Mouse (Mus musculus): ENCODE measurements at regions not wholly inside any gene's neighbourhood (a gene's known extent, or its start where the extent isn't known, plus 50 kb on each side); places are given as distances from the start of the nearest gene placed in this dataset.

- H3K4me3 ChIP-seq (ENCODE audit: insufficient read depth, low read depth, low read length) = no peak overlapping the region
- TF ChIP-seq POLR2A (IDR thresholded peaks at IDR 0.05; ENCODE audit: low read depth, low read length) (no peak), CTCF (conservative IDR thresholded peaks at IDR 0.05; ENCODE audit: insufficient read depth, insufficient read length, low read depth, low read length) (no peak)
- WGBS = 60% methylated on average over 2 of the region's 2 CpGs
- H3K27ac ChIP-seq (ENCODE audit: insufficient read depth, low read depth, low read length) = no peak overlapping the region
- H3K27me3 ChIP-seq (replicated peaks; ENCODE audit: control insufficient read depth, insufficient read depth, low read length) = no peaks in the 10 kb centered on the region
- 0 out of 2 replicates have a peak, but pooled peaks cover 2% of the 10 kb centered on the region for H3K4me1 ChIP-seq (ENCODE audit: control insufficient read depth, insufficient read depth, low read length)
- no peak for DNase-seq
- H3K36me3 ChIP-seq (ENCODE audit: control insufficient read depth, insufficient read depth, low read length) = no peaks in the 10 kb centered on the region
These were observed 697.1 kb upstream of the Car8 start for GRCm38 (mm10) chr4:8935899-8936298.

GRCm38 (mm10) chr4:8934541-8934940, 695.7 kb upstream of the Car8 start:
- 0 out of 2 replicates have a peak, but pooled peaks cover 2% of the 10 kb centered on the region for H3K4me1 ChIP-seq (ENCODE audit: control insufficient read depth, insufficient read depth, low read length)
- H3K36me3 ChIP-seq (ENCODE audit: control insufficient read depth, insufficient read depth, low read length) = no peaks in the 10 kb centered on the region
- DNase-seq = no peak
- H3K27ac ChIP-seq (ENCODE audit: insufficient read depth, low read depth, low read length) = no peak overlapping the region
- TF ChIP-seq POLR2A (IDR thresholded peaks at IDR 0.05; ENCODE audit: low read depth, low read length) (no peak), CTCF (conservative IDR thresholded peaks at IDR 0.05; ENCODE audit: insufficient read depth, insufficient read length, low read depth, low read length) (no peak)
- 77% methylated on average over 1 of the region's 1 CpGs for WGBS
- H3K4me3 ChIP-seq (ENCODE audit: insufficient read depth, low read depth, low read length) = no peak overlapping the region
- H3K27me3 ChIP-seq (replicated peaks; ENCODE audit: control insufficient read depth, insufficient read depth, low read length) = no peaks in the 10 kb centered on the region

- no peak overlapping the region for H3K4me3 ChIP-seq (ENCODE audit: insufficient read depth, low read depth, low read length)
- no peaks in the 10 kb centered on the region for H3K36me3 ChIP-seq (ENCODE audit: control insufficient read depth, insufficient read depth, low read length)
- TF ChIP-seq POLR2A (IDR thresholded peaks at IDR 0.05; ENCODE audit: low read depth, low read length) (no peak), CTCF (conservative IDR thresholded peaks at IDR 0.05; ENCODE audit: insufficient read depth, insufficient read length, low read depth, low read length) (no peak)
- WGBS = 78% methylated on average over 4 of the region's 4 CpGs
- H3K4me1 ChIP-seq (ENCODE audit: control insufficient read depth, insufficient read depth, low read length) = no peaks in the 10 kb centered on the region
- H3K27me3 ChIP-seq (replicated peaks; ENCODE audit: control insufficient read depth, insufficient read depth, low read length) = no peaks in the 10 kb centered on the region
- no peak for DNase-seq
- H3K27ac ChIP-seq (ENCODE audit: insufficient read depth, low read depth, low read length) = no peak overlapping the region
These were observed 690.5 kb upstream of the Car8 start for GRCm38 (mm10) chr4:8929346-8929745.

GRCm38 (mm10) chr4:8928551-8929305, 689.9 kb upstream of the Car8 start:
- Histone ChIP-seq H3K27ac (ENCODE audit: insufficient read depth, low read depth, low read length) (no peak overlapping the region), H3K4me1 (ENCODE audit: control insufficient read depth, insufficient read depth, low read length) (no peaks in the 10 kb centered on the region), H3K36me3 (ENCODE audit: control insufficient read depth, insufficient read depth, low read length) (no peaks in the 10 kb centered on the region), H3K4me3 (ENCODE audit: insufficient read depth, low read depth, low read length) (no peak overlapping the region), H3K27me3 (replicated peaks; ENCODE audit: control insufficient read depth, insufficient read depth, low read length) (no peaks in the 10 kb centered on the region)
- WGBS = 83% methylated on average over 17 of the region's 17 CpGs
- no peak for DNase-seq
- TF ChIP-seq CTCF (conservative IDR thresholded peaks at IDR 0.05; ENCODE audit: insufficient read depth, insufficient read length, low read depth, low read length) = no peak
- no peak for TF ChIP-seq POLR2A (IDR thresholded peaks at IDR 0.05; ENCODE audit: low read depth, low read length)

- H3K27ac ChIP-seq (ENCODE audit: insufficient read depth, low read depth, low read length) = no peak overlapping the region
- no peak overlapping the region for H3K4me3 ChIP-seq (ENCODE audit: insufficient read depth, low read depth, low read length)
- H3K4me1 ChIP-seq (ENCODE audit: control insufficient read depth, insufficient read depth, low read length) = no peaks in the 10 kb centered on the region
- H3K36me3 ChIP-seq (ENCODE audit: control insufficient read depth, insufficient read depth, low read length) = no peaks in the 10 kb centered on the region
- no peak for DNase-seq
- TF ChIP-seq POLR2A (IDR thresholded peaks at IDR 0.05; ENCODE audit: low read depth, low read length) (no peak), CTCF (conservative IDR thresholded peaks at IDR 0.05; ENCODE audit: insufficient read depth, insufficient read length, low read depth, low read length) (no peak)
- H3K27me3 ChIP-seq (replicated peaks; ENCODE audit: control insufficient read depth, insufficient read depth, low read length) = no peaks in the 10 kb centered on the region
- WGBS = 52% methylated on average over 8 of the region's 8 CpGs
These were observed 688.5 kb upstream of the Car8 start for GRCm38 (mm10) chr4:8927276-8927906.

GRCm38 (mm10) chr4:8926642-8927275, 687.9 kb upstream of the Car8 start:
- DNase-seq = no peak
- no peak overlapping the region for H3K4me3 ChIP-seq (ENCODE audit: insufficient read depth, low read depth, low read length)

More at GRCm38 (mm10) chr4:8926642-8927275, 687.9 kb upstream of the Car8 start:
- no peaks in the 10 kb centered on the region for H3K4me1 ChIP-seq (ENCODE audit: control insufficient read depth, insufficient read depth, low read length)
- H3K27ac ChIP-seq (ENCODE audit: insufficient read depth, low read depth, low read length) = no peak overlapping the region
- no peaks in the 10 kb centered on the region for H3K36me3 ChIP-seq (ENCODE audit: control insufficient read depth, insufficient read depth, low read length)
- H3K27me3 ChIP-seq (replicated peaks; ENCODE audit: control insufficient read depth, insufficient read depth, low read length) = no peaks in the 10 kb centered on the region
- WGBS = 56% methylated on average over 9 of the region's 9 CpGs
- TF ChIP-seq CTCF (conservative IDR thresholded peaks at IDR 0.05; ENCODE audit: insufficient read depth, insufficient read length, low read depth, low read length) (no peak), POLR2A (IDR thresholded peaks at IDR 0.05; ENCODE audit: low read depth, low read length) (no peak)

Data from kidney, adult 2 months (tissue).